Mouse (Mus musculus) embryonic facial prominence, embryonic 11.5 days (tissue): ENCODE measurements around the gene Fbxo4. TPM values are rescaled to one million over a fixed set of nuclear protein-coding genes. Genes with fewer than 3 reads are reported as not detected.

Experiments
- ATAC-seq: fragments of 200-750 bp; cut with Nextera tagmentation; replicated peaks from 2 replicates; pipeline ENCODE4 v1.8.0; 2017; ENCODE audit warnings: low read depth; ENCODE audit not compliant: insufficient number of reproducible peaks, low FRiP score, low TSS enrichment
- DNase-seq: peaks from one replicate; pipeline ENCODE4 v3.0.0-alpha.2; 2015; ENCODE audit warnings: low spot score
- H3K27ac ChIP-seq: fragments of 300-500 bp; sonication (generic); replicated peaks from 2 replicates; pipeline ENCODE4 v1.5.1; 2014; ENCODE audit warnings: mild to moderate bottlenecking, low read depth, low read length, control low read depth
- H3K27me3 ChIP-seq: fragments of 300-500 bp; sonication (generic); 2 replicates; pipeline ENCODE4 v1.6.1; 2014; ENCODE audit warnings: mild to moderate bottlenecking, low read length, moderate library complexity, mixed read lengths; ENCODE audit not compliant: control insufficient read depth, insufficient read depth
- H3K36me3 ChIP-seq: fragments of 300-500 bp; sonication (generic); replicated peaks from 2 replicates; pipeline ENCODE4 v1.6.1; 2014; ENCODE audit warnings: low read depth, mild to moderate bottlenecking, low read length, moderate library complexity, mixed read lengths; ENCODE audit not compliant: control insufficient read depth, insufficient read depth
- H3K4me1 ChIP-seq: fragments of 300-500 bp; sonication (generic); 2 replicates; pipeline ENCODE4 v1.6.1; 2014; ENCODE audit warnings: low read length, mixed read lengths; ENCODE audit not compliant: control insufficient read depth, insufficient read depth
- H3K4me2 ChIP-seq: fragments of 300-500 bp; sonication (generic); 2 replicates; pipeline ENCODE4 v1.6.1; 2014; ENCODE audit warnings: low read depth, mild to moderate bottlenecking, control low read depth, low read length, moderate library complexity
- H3K4me3 ChIP-seq: fragments of 300-500 bp; sonication (generic); 2 replicates; pipeline ENCODE4 v1.5.1; 2014; ENCODE audit warnings: low read depth, low read length, control low read depth
- H3K9ac ChIP-seq: fragments of 300-500 bp; sonication (generic); replicated peaks from 2 replicates; pipeline ENCODE4 v1.6.1; 2014; ENCODE audit warnings: mild to moderate bottlenecking, control low read depth, low read length
- H3K9me3 ChIP-seq: fragments of 300-500 bp; sonication (generic); replicated peaks from 2 replicates; pipeline ENCODE4 v1.6.1; 2016; ENCODE audit warnings: mild to moderate bottlenecking, low read length, inconsistent platforms, mixed read lengths; ENCODE audit not compliant: control insufficient read depth
- WGBS: fragments of 180-500 bp; shearing (Covaris S2); extraction: QIAGEN DNeasy Blood & Tissue Kit; methylation state at CpG from one replicate; pipeline ENCODE4 v1.1.7; 2014; 5-methylcytosine and 5-hydroxymethylcytosine counted together
- polyA plus RNA-seq: library from polyadenylated mRNA; unstranded; fragments of >200 nt; fragmentation: Nextera tagmentation; extraction: Ambion mirVana; gene quantifications from 2 replicates; pipeline ENCODE4 v1.2.1, GENCODE M21; 2014

The Fbxo4 gene
- polyA plus RNA-seq, 1 experiment from 2014 or later, result 6.2 TPM

DNA sequence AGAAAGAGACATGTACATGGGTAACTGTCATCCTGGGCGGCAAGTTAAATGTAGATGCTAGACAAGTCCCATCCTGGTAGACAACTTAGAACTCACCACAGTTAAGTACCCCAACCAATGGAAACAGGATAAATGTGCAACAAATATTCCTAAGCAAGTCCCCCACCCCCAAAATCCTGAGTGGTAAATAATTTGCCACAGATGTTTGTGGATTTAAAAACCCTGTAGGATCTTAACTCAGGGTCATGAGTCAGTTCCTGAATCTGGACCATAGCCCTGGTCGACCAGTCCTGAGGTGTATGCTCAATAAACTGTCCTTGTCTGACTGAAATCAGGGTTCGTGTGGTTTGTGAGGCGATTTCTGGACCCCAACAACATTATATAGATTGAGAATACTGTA lies 45.9 kb downstream of the Fbxo4 start:
- H3K4me2 ChIP-seq, result no peak overlapping the region
- 82% methylated on average over 4 of the region's 4 CpGs for WGBS
- no peak for DNase-seq
- no peak overlapping the region for H3K4me3 ChIP-seq
- no peaks in the 10 kb centered on the region for H3K27me3 ChIP-seq
- no peaks in the 10 kb centered on the region for H3K9me3 ChIP-seq
- no peak overlapping the region for H3K27ac ChIP-seq
- H3K36me3 ChIP-seq, result no peaks in the 10 kb centered on the region
- H3K4me1 ChIP-seq, result no peaks in the 10 kb centered on the region
- ATAC-seq, result no peak
- H3K9ac ChIP-seq, result no peak overlapping the region

DNA sequence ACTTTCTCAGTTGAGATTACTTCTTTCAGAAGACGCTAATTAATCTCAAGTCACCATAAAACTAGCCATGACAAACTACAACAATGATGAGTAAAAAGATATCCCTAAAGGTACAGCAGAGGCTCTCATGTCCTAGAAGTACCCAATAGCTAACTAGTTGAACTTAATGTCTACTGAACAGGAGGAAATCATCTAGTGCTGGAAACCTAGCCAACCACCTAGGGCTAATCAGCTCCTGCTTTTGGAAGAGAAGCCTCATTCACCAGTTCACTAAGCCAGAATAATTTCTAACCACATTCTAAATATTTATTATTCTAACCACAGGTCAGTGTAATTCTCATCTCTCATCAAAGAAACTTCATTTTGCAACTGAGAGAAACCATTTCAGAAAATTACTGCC lies 47.4 kb downstream of the Fbxo4 start:
- 92% methylated on average over 1 of the region's 1 CpGs for WGBS
- H3K27ac ChIP-seq, result no peak overlapping the region
- H3K4me2 ChIP-seq, result no peak overlapping the region
- ATAC-seq (no peak), DNase-seq (no peak)
- no peak overlapping the region for H3K4me3 ChIP-seq
- no peaks in the 10 kb centered on the region for H3K27me3 ChIP-seq
- no peak overlapping the region for H3K9ac ChIP-seq
- no peaks in the 10 kb centered on the region for H3K9me3 ChIP-seq
- H3K36me3 ChIP-seq, result no peaks in the 10 kb centered on the region
- no peaks in the 10 kb centered on the region for H3K4me1 ChIP-seq

Other genes starting within 250 kb of the Fbxo4 start
- gene AW549877, start 16.2 kb upstream of the Fbxo4 start, polyA plus RNA-seq, result 51.8 and 54.6 TPM in 2 replicates
- 191 and 215 TPM in 2 replicates for gene Oxct1, start 46.8 kb upstream of the Fbxo4 start, polyA plus RNA-seq